Mouse (Mus musculus) C2C12 (cell line): ENCODE results near the gene Rps5. TPM values are rescaled to one million over a fixed set of nuclear protein-coding genes. Genes with fewer than 3 reads are reported as not detected.
"Not testable (repeated sequence)": the region's sequence is repeated elsewhere in the genome, so short reads cannot be mapped to it uniquely, and the experiment has no call there.

Experiments
- H3K27me3 ChIP-seq: one replicate; pipeline ENCODE4 v1.6.1; 2011; ENCODE audit not compliant: control insufficient read depth, insufficient read depth, insufficient read length
- H3K36me3 ChIP-seq: one replicate; pipeline ENCODE4 v1.6.1; 2011; ENCODE audit not compliant: control insufficient read depth, insufficient read depth
- H3K4me3 ChIP-seq: one replicate; pipeline ENCODE4 v1.5.1; 2011; ENCODE audit warnings: mild to moderate bottlenecking, control low read depth; ENCODE audit not compliant: poor library complexity, insufficient read depth, severe bottlenecking
- H3K79me2 ChIP-seq: one replicate; pipeline ENCODE4 v1.6.1; 2011; ENCODE audit not compliant: control insufficient read depth, insufficient read depth
- H3K79me3 ChIP-seq: one replicate; pipeline ENCODE4 v1.6.1; 2011; ENCODE audit warnings: low read depth, control low read depth
- H3ac ChIP-seq: one replicate; pipeline ENCODE3; 2011; ENCODE audit warnings: low read depth; ENCODE audit not compliant: control insufficient read depth, insufficient read length
- CEBPB ChIP-seq: IDR thresholded peaks from one replicate; pipeline ENCODE4 v1.6.1; 2011; ENCODE audit warnings: low read depth, mild to moderate bottlenecking, control low read depth, moderate library complexity
- CTCF ChIP-seq: IDR thresholded peaks from one replicate; pipeline ENCODE4 v1.5.1; 2011; ENCODE audit not compliant: control insufficient read depth, insufficient read depth, insufficient read length
- FOSL1 ChIP-seq: IDR thresholded peaks from one replicate; pipeline ENCODE4 v1.8.0; 2011; ENCODE audit warnings: mild to moderate bottlenecking, low read length; ENCODE audit not compliant: poor library complexity, insufficient read depth, severe bottlenecking
- MAX ChIP-seq: IDR thresholded peaks from one replicate; pipeline ENCODE4 v1.6.1; 2011; ENCODE audit warnings: mild to moderate bottlenecking, control low read depth
- MYOD1 ChIP-seq: IDR thresholded peaks from one replicate; pipeline ENCODE4 v1.6.1; 2011; ENCODE audit warnings: low read depth; ENCODE audit not compliant: control insufficient read depth, insufficient read length
- MYOG ChIP-seq: IDR thresholded peaks from one replicate; pipeline ENCODE4 v1.6.1; 2011; ENCODE audit not compliant: control insufficient read depth, insufficient read length; ENCODE audit errors: extremely low read depth
- USF1 ChIP-seq: IDR thresholded peaks from one replicate; pipeline ENCODE4 v1.6.1; 2011; ENCODE audit warnings: low read depth, mild to moderate bottlenecking, control low read depth, moderate library complexity
- long read RNA-seq, 2 experiments: library from polyadenylated mRNA; unstranded; transcript quantifications; one replicate each; pipeline ENCODE4 v2.0.0; 2019 to 2020
- polyA plus RNA-seq: library from polyadenylated mRNA; unstranded; fragments of >200 nt; fragmentation: generic; extraction: Trizol; gene quantifications from one replicate; pipeline ENCODE4 v1.2.1, GENCODE M21; 2012; ENCODE audit warnings: missing spikeins

The Rps5 gene
- 3,397 TPM for polyA plus RNA-seq
- long read RNA-seq, experiment 1, transcript Rps5-201 (6 exons, 761 nt) = major isoform, 692 of 764 reads
- long read RNA-seq, experiment 1, transcript Rps5-202 (6 exons, 794 nt) = minor isoform, 16 of 764 reads
- long read RNA-seq, experiment 1, partial matches to known transcripts = 55 of 764 reads
- long read RNA-seq, experiment 1, other reads (novel, unspliced or antisense) = 1 of 764 reads
- long read RNA-seq, experiment 2, transcript Rps5-201 (6 exons, 761 nt) = major isoform, 214 of 225 reads
- long read RNA-seq, experiment 2, partial matches to known transcripts = 0 of 225 reads
- long read RNA-seq, experiment 2, other reads (novel, unspliced or antisense) = 8 of 225 reads

DNA sequence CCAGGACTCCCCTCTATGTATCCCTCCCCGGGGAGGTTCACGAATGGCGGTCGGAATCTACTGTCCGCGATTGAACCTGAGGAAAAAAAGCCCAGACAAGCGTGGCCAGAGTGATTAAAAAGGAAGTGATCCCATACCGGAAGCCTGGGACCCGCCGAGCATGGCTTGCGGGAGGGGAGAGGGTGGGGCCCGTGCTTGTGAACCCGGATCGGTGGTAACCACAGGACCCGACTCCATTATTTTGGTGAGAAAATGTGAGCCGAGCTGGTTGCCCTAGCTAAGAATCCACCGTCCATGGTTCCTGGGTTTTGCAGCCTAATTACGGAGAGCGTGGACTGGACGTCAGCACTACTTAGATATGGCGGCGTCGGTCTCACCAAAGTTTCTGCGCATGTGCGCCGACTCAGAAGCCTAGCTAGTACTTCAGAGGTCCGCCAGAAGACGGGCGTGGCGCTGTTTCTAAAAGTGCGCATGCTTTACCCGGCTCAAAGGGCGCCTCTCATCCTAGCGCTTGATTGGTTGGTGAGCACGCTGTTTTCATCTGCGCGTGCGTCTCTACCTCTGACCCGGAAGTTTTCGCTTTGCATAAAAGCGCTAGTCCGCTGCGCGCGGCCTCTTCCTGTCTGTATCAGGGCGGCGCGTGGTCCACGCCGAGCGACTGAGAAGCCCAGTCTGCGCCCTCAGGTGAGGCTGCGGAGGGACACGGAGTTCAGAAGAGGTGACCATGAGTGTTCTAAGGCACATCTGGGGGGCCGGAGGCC lies at the start of gene Rps5:
TSS of gene Rps5 (plus strand) at position 586 of the 761 bp plus-strand sequence.
- H3K27me3 ChIP-seq = no peaks in the 10 kb centered on the region
- peaks cover 31% of the 10 kb centered on the region for H3K79me3 ChIP-seq
- H3K4me3 ChIP-seq = peak within 1 kb of the TSS; percentile 75
- peaks cover 44% of the 10 kb centered on the region for H3K36me3 ChIP-seq
- TF ChIP-seq MAX (peak; percentile 83), MYOG (no peak), MYOD1 (no peak), CTCF (peak; percentile 7), CEBPB (no peak)
- H3K79me2 ChIP-seq = peaks cover 34% of the 10 kb centered on the region
- peak within 1 kb of the TSS; percentile 98 for H3ac ChIP-seq

GRCm38 (mm10) chr7:12874301-12874700 lies 47.8 kb upstream of the Rps5 start:
- H3ac ChIP-seq = no peak overlapping the region
- TF ChIP-seq MAX = no peak
- no peak for TF ChIP-seq CEBPB
- no peak for TF ChIP-seq FOSL1
- no peak for TF ChIP-seq CTCF
- no peak for TF ChIP-seq MYOG
- TF ChIP-seq USF1 = no peak
- TF ChIP-seq MYOD1 = no peak
- no peaks in the 10 kb centered on the region for H3K36me3 ChIP-seq
- H3K79me3 ChIP-seq = no peaks in the 10 kb centered on the region
- no peaks in the 10 kb centered on the region for H3K27me3 ChIP-seq
- H3K79me2 ChIP-seq = no peaks in the 10 kb centered on the region
- H3K4me3 ChIP-seq = no peak overlapping the region

GRCm38 (mm10) chr7:12880036-12880435 lies 42.1 kb upstream of the Rps5 start:
- no peaks in the 10 kb centered on the region for H3K79me3 ChIP-seq

DNA sequence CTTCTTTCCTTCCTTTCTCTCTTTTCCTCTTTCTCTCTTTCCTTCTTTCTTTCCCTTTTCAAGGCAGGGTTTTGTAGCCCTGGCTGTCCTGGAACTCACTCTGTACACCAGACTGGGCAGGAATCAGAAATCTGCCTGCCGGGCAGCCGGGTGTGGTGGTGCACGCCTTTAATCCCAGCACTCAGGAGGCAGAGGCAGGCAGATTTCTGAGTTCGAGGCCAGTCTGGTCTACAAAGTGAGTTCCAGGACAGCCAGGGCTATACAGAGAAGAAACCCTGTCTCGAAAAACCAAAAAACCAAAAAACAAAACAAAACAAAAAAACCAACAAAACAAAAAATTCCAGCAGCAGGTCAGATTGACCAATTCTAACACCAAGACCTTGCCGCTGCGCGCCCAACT lies 41.6 kb upstream of the Rps5 start:
- H3K79me3 ChIP-seq, H3ac ChIP-seq, H3K36me3 ChIP-seq, H3K4me3 ChIP-seq, H3K79me2 ChIP-seq, H3K27me3 ChIP-seq: not testable (repeated sequence)

More at GRCm38 (mm10) chr7:12880036-12880435, 42.1 kb upstream of the Rps5 start:
- Histone ChIP-seq H3K79me2 (no peaks in the 10 kb centered on the region), H3K27me3 (no peaks in the 10 kb centered on the region), H3K4me3 (no peak overlapping the region), H3K36me3 (no peaks in the 10 kb centered on the region), H3ac (no peak overlapping the region)
- TF ChIP-seq MYOG (no peak), FOSL1 (no peak), CTCF (no peak)

DNA sequence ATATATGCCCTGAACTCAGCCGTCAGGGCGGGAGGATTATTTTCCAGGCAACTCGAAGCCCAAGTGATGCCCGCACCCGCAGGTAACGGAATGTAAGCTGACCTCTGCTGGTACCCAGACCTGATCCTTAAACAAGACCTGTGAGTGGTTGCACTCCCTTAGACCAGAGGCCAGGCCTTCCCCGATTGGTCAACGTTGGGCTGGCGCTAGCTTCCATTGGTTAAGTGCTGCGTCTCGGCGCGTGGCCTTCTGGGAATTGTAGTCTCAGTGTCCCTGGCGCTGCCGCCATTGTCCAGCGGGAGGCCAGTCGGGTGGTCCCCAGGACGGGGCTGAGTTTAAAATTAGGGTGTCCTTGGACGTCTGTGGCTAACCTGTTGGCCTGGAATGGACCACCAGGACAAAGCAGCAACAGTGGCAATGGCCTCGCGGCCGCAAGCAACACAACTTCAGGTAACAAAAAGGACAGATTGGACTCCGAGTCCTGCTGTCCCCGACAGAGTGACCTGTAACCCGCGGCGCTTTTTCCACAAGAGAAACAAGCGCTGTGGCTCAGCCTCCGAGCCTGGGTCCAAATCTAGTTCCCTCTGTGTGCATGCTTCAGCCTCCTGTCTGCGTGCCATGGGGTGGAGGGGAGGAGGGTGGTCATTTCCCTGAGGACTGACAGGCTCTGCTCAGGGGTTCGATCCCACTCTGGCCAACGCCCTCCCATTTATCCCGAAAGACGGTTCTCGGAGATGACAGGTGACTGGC lies 41.0 kb upstream of the Rps5 start, which contains the start of gene Zfp128:
TSS of gene Zfp128 (plus strand) at position 267 of the 750 bp plus-strand sequence.
- no peaks in the 10 kb centered on the region for H3K36me3 ChIP-seq
- no peaks in the 10 kb centered on the region for H3K79me2 ChIP-seq
- H3K27me3 ChIP-seq = no peaks in the 10 kb centered on the region
- no peaks in the 10 kb centered on the region for H3K79me3 ChIP-seq
- TF ChIP-seq MYOD1 (no peak), MAX (peak; percentile 21), MYOG (no peak), USF1 (no peak), FOSL1 (no peak), CTCF (no peak)
- H3ac ChIP-seq = peak within 1 kb of the TSS; percentile 74
- peak within 1 kb of the TSS; percentile 46 for H3K4me3 ChIP-seq
